Mouse (Mus musculus): ENCODE measurements at regions not wholly inside any gene's neighbourhood (a gene's known extent, or its start where the extent isn't known, plus 50 kb on each side); places are given as distances from the start of the nearest gene placed in this dataset.

- no peaks in the 10 kb centered on the region for H3K9me3 ChIP-seq (ENCODE audit: low read length)
- H3K27ac ChIP-seq (ENCODE audit: low read depth, low read length), result no peak overlapping the region
- TF ChIP-seq CTCF (IDR thresholded peaks at IDR 0.05; ENCODE audit: low read depth), result no peak
- no peak for ATAC-seq
- no peak overlapping the region for H3K4me3 ChIP-seq (ENCODE audit: low read depth, low read length)
- H3K27me3 ChIP-seq (ENCODE audit: insufficient read depth, low read length), result no peaks in the 10 kb centered on the region
- DNase-seq, result no peak
- 89% methylated on average over 3 of the region's 3 CpGs for WGBS
- no peaks in the 10 kb centered on the region for H3K36me3 ChIP-seq (ENCODE audit: insufficient read depth)
- H3K4me2 ChIP-seq (ENCODE audit: low read depth), result no peak overlapping the region
- H3K9ac ChIP-seq, result no peak overlapping the region
- H3K4me1 ChIP-seq (ENCODE audit: insufficient read depth), result no peaks in the 10 kb centered on the region
Observed at GRCm38 (mm10) chr16:22725261-22725660, 68.2 kb upstream of the Dgkg start.

- Histone ChIP-seq H3K27ac (ENCODE audit: low read depth, low read length) (no peak overlapping the region), H3K27me3 (ENCODE audit: insufficient read depth, low read length) (no peaks in the 10 kb centered on the region), H3K36me3 (ENCODE audit: insufficient read depth) (no peaks in the 10 kb centered on the region), H3K4me3 (ENCODE audit: low read depth, low read length) (no peak overlapping the region), H3K9me3 (ENCODE audit: low read length) (no peaks in the 10 kb centered on the region), H3K4me1 (ENCODE audit: insufficient read depth) (no peaks in the 10 kb centered on the region), H3K4me2 (ENCODE audit: low read depth) (no peak overlapping the region), H3K9ac (no peak overlapping the region)
- no peak for TF ChIP-seq CTCF (IDR thresholded peaks at IDR 0.05; ENCODE audit: low read depth)
- no peak for ATAC-seq
- WGBS, result 92% methylated on average over 4 of the region's 4 CpGs
- no peak for DNase-seq
Observed at GRCm38 (mm10) chr16:22723333-22723732, 66.3 kb upstream of the Dgkg start.

GRCm38 (mm10) chr16:22719791-22720190, 62.8 kb upstream of the Dgkg start:
- Histone ChIP-seq H3K4me1 (ENCODE audit: insufficient read depth) (no peaks in the 10 kb centered on the region), H3K4me2 (ENCODE audit: low read depth) (no peak overlapping the region), H3K9me3 (ENCODE audit: low read length) (no peaks in the 10 kb centered on the region), H3K4me3 (ENCODE audit: low read depth, low read length) (no peak overlapping the region), H3K9ac (no peak overlapping the region), H3K27ac (ENCODE audit: low read depth, low read length) (no peak overlapping the region), H3K27me3 (ENCODE audit: insufficient read depth, low read length) (no peaks in the 10 kb centered on the region), H3K36me3 (ENCODE audit: insufficient read depth) (no peaks in the 10 kb centered on the region)
- no peak for TF ChIP-seq CTCF (IDR thresholded peaks at IDR 0.05; ENCODE audit: low read depth)
- peak; percentile 20 for DNase-seq
- 78% methylated on average over 4 of the region's 4 CpGs for WGBS
- peak; percentile 51; the same call in 1 of the 2 replicates for ATAC-seq

DNA sequence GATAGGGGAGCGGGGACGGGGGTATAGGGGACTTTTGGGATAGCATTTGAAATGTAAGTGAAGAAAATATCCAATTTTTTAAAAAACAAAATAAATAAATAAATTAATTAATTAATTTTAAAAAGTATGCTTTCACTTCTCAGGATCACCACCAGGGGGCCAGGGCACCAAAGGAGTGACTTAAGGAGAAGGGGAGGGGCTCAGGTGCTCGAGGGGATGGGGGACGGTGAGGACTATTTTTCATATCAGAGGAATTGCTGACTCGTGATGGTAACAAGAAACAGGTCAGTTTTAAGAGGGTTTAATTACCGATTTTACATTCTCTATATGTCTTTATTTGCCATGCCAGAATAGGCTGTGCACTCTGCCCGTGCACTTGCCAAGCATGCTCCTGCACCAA, 62.3 kb upstream of the Dgkg start:
- Histone ChIP-seq H3K4me2 (ENCODE audit: low read depth) (no peak overlapping the region), H3K27me3 (ENCODE audit: insufficient read depth, low read length) (no peaks in the 10 kb centered on the region), H3K9ac (no peak overlapping the region), H3K4me1 (ENCODE audit: insufficient read depth) (no peaks in the 10 kb centered on the region), H3K9me3 (ENCODE audit: low read length) (no peaks in the 10 kb centered on the region), H3K27ac (ENCODE audit: low read depth, low read length) (no peak overlapping the region), H3K4me3 (ENCODE audit: low read depth, low read length) (no peak overlapping the region), H3K36me3 (ENCODE audit: insufficient read depth) (no peaks in the 10 kb centered on the region)
- DNase-seq (no peak), ATAC-seq (no peak)
- 55% methylated on average over 7 of the region's 7 CpGs for WGBS
- peak; percentile 48 for TF ChIP-seq CTCF (IDR thresholded peaks at IDR 0.05; ENCODE audit: low read depth)

DNA sequence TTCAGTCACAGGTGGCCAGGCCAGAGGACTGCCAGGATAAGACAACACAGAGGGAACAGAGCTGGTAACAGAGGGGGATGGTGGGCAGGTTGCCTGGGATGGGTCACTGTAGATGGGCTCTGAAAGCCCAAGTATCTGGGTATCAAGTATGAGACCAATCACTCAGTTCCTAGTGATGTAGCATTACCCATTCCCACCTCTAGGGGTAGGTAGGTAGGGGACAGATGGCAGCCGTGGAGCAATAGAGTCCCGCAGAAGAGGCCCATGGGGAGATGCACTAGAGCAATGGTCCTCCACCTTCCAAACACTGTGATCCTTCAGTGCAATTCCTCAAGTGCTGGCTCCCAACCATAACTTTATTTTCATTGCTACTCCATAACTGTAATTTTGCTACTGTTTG, 60.4 kb upstream of the Dgkg start:
- ATAC-seq (no peak), DNase-seq (no peak)
- no peak overlapping the region for H3K27ac ChIP-seq (ENCODE audit: low read depth, low read length)
- H3K4me1 ChIP-seq (ENCODE audit: insufficient read depth), result no peaks in the 10 kb centered on the region
- H3K4me2 ChIP-seq (ENCODE audit: low read depth), result no peak overlapping the region
- no peaks in the 10 kb centered on the region for H3K9me3 ChIP-seq (ENCODE audit: low read length)
- no peak for TF ChIP-seq CTCF (IDR thresholded peaks at IDR 0.05; ENCODE audit: low read depth)
- no peaks in the 10 kb centered on the region for H3K36me3 ChIP-seq (ENCODE audit: insufficient read depth)
- no peak overlapping the region for H3K4me3 ChIP-seq (ENCODE audit: low read depth, low read length)
- no peaks in the 10 kb centered on the region for H3K27me3 ChIP-seq (ENCODE audit: insufficient read depth, low read length)
- 45% methylated on average over 2 of the region's 2 CpGs for WGBS
- no peak overlapping the region for H3K9ac ChIP-seq

DNA sequence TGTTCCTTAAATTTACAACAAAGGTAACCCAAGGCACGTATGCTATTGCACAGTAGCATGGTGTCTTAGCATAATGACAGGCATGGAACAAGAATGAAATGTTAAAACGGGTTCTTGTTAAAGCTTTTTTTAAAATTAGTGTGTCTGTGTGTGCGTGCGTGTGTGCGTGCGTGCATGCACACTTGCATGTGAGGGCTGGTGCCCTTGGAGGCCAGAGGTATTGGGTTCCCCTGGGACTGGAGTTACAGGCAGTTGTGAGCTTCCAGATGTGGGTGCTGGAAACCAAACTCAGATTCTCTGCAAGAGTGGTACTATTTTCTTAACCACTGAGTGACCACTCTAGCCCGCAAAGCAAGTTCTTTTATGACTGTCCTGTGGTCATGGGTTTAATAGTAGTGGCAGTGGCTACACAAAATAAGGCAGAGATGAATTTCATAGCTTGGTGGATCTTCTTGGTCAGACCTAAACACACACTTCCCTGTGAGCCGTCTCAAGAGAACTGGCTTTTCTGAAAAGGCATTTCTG, 59.3 kb upstream of the Dgkg start:
- Histone ChIP-seq H3K4me2 (ENCODE audit: low read depth) (no peak overlapping the region), H3K9me3 (ENCODE audit: low read length) (no peaks in the 10 kb centered on the region), H3K4me1 (ENCODE audit: insufficient read depth) (no peaks in the 10 kb centered on the region), H3K4me3 (ENCODE audit: low read depth, low read length) (no peak overlapping the region), H3K36me3 (ENCODE audit: insufficient read depth) (no peaks in the 10 kb centered on the region), H3K9ac (no peak overlapping the region), H3K27me3 (ENCODE audit: insufficient read depth, low read length) (no peaks in the 10 kb centered on the region), H3K27ac (ENCODE audit: low read depth, low read length) (no peak overlapping the region)
- 93% methylated on average over 8 of the region's 8 CpGs for WGBS
- TF ChIP-seq CTCF (IDR thresholded peaks at IDR 0.05; ENCODE audit: low read depth), result no peak
- no peak for ATAC-seq
- no peak for DNase-seq

DNA sequence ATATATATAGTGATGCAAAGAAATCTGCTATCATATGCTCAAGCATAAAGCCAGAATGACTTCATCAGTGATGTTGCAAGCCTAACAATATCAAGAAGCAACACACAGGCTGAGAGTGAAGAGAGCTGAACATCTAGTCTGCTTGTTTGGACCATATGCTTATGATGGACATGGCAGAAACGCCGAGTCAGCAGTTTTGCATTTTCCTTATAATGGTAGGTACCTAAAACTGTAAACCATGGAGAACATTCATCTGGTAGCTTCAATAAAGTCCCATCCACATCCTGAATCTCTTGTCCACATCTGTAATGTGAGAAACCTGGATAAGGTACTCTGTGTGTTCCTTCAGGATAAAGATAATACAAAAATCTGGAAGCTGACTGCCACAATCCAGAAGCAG, 57.3 kb upstream of the Dgkg start:
- no peak for ATAC-seq
- H3K27me3 ChIP-seq (ENCODE audit: insufficient read depth, low read length), result no peaks in the 10 kb centered on the region
- WGBS, result 96% methylated on average over 2 of the region's 2 CpGs
- H3K9me3 ChIP-seq (ENCODE audit: low read length), result no peaks in the 10 kb centered on the region
- no peak overlapping the region for H3K4me2 ChIP-seq (ENCODE audit: low read depth)
- TF ChIP-seq CTCF (IDR thresholded peaks at IDR 0.05; ENCODE audit: low read depth), result no peak
- H3K27ac ChIP-seq (ENCODE audit: low read depth, low read length), result no peak overlapping the region
- H3K9ac ChIP-seq, result no peak overlapping the region
- no peak for DNase-seq
- H3K36me3 ChIP-seq (ENCODE audit: insufficient read depth), result no peaks in the 10 kb centered on the region
- H3K4me1 ChIP-seq (ENCODE audit: insufficient read depth), result no peaks in the 10 kb centered on the region
- H3K4me3 ChIP-seq (ENCODE audit: low read depth, low read length), result no peak overlapping the region

DNA sequence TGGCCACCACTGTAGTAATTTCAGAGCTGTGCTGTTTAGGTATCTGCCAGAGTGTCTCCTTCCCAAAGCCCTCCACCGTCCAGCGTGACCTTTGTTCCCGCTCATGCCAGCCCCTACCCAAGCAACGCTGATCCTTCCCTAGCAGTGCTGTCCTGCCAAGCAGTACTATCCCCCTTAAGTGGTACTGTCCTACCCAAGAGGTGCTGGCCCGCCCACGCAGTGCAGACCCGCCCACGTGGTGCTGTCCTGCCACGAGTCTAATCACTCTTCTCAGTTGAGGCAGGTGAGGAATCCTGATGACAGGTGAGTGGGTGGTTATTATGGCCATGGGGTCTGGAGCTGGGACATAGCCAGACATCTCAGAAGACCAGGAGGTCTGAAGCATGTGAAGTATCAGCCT, 51.7 kb upstream of the Dgkg start:
- Histone ChIP-seq H3K27ac (ENCODE audit: low read depth, low read length) (no peak overlapping the region), H3K4me1 (ENCODE audit: insufficient read depth) (no peaks in the 10 kb centered on the region), H3K9ac (no peak overlapping the region), H3K36me3 (ENCODE audit: insufficient read depth) (no peaks in the 10 kb centered on the region), H3K4me3 (ENCODE audit: low read depth, low read length) (no peak overlapping the region), H3K27me3 (ENCODE audit: insufficient read depth, low read length) (no peaks in the 10 kb centered on the region), H3K9me3 (ENCODE audit: low read length) (no peaks in the 10 kb centered on the region), H3K4me2 (ENCODE audit: low read depth) (no peak overlapping the region)
- WGBS, result 69% methylated on average over 8 of the region's 9 CpGs
- ATAC-seq (no peak), DNase-seq (no peak)
- TF ChIP-seq CTCF (IDR thresholded peaks at IDR 0.05; ENCODE audit: low read depth), result no peak

Data from forebrain, postnatal 0 days (tissue).